Mouse (Mus musculus) limb, embryonic 11.5 days (tissue): Measurements from ENCODE around the gene Fgfr2. TPM values are rescaled to one million over a fixed set of nuclear protein-coding genes. Genes with fewer than 3 reads are reported as not detected.
A peak's percentile ranks its signal among the peaks of the same experiment; 100 is the strongest.

ENCODE experiments used
- ATAC-seq: fragments of 200-750 bp; cut with Nextera tagmentation; 2 replicates; pipeline ENCODE4 v1.8.0; 2017; ENCODE audit warnings: low read depth; ENCODE audit not compliant: insufficient number of reproducible peaks, low FRiP score, low TSS enrichment
- DNase-seq: peaks from one replicate; pipeline ENCODE4 v3.0.0-alpha.2; 2015; ENCODE audit warnings: low spot score
- H3K27ac ChIP-seq: fragments of 300-500 bp; sonication (generic); replicated peaks from 2 replicates; pipeline ENCODE4 v1.5.1; 2014; ENCODE audit warnings: low read depth, mild to moderate bottlenecking, low read length
- H3K27me3 ChIP-seq: fragments of 300-500 bp; sonication (generic); 2 replicates; pipeline ENCODE4 v1.6.1; 2014; ENCODE audit warnings: mild to moderate bottlenecking, low read length, mixed read lengths; ENCODE audit not compliant: control insufficient read depth, insufficient read depth
- H3K36me3 ChIP-seq: fragments of 300-500 bp; sonication (generic); 2 replicates; pipeline ENCODE4 v1.6.1; 2014; ENCODE audit warnings: mild to moderate bottlenecking, low read length, moderate library complexity, mixed read lengths; ENCODE audit not compliant: control insufficient read depth, insufficient read depth
- H3K4me1 ChIP-seq: fragments of 300-500 bp; sonication (generic); 2 replicates; pipeline ENCODE4 v1.6.1; 2014; ENCODE audit warnings: low read length, mixed read lengths; ENCODE audit not compliant: control insufficient read depth, insufficient read depth
- H3K4me2 ChIP-seq: fragments of 300-500 bp; sonication (generic); 2 replicates; pipeline ENCODE4 v1.6.1; 2014; ENCODE audit warnings: low read depth, mild to moderate bottlenecking, moderate library complexity; ENCODE audit not compliant: severe bottlenecking
- H3K4me3 ChIP-seq: fragments of 300-500 bp; sonication (generic); 2 replicates; pipeline ENCODE4 v1.5.1; 2014; ENCODE audit warnings: low read depth, low read length
- H3K9ac ChIP-seq: fragments of 300-500 bp; sonication (generic); 2 replicates; pipeline ENCODE4 v1.6.1; 2014; ENCODE audit warnings: mild to moderate bottlenecking, low read length
- H3K9me3 ChIP-seq: fragments of 300-500 bp; sonication (generic); 2 replicates; pipeline ENCODE4 v1.6.1; 2016; ENCODE audit warnings: low read length; ENCODE audit not compliant: control insufficient read depth
- WGBS: fragments of 180-500 bp; shearing (Covaris S2); extraction: QIAGEN DNeasy Blood & Tissue Kit; methylation state at CpG from one replicate; pipeline ENCODE4 v1.1.7; 2014; 5-methylcytosine and 5-hydroxymethylcytosine counted together
- polyA plus RNA-seq: library from polyadenylated mRNA; unstranded; fragments of >200 nt; fragmentation: Nextera tagmentation; extraction: Ambion mirVana; gene quantifications from 2 replicates; pipeline ENCODE4 v1.2.1, GENCODE M21; 2014

Gene Fgfr2
- polyA plus RNA-seq, 1 experiment from 2014 or later = 60.1 TPM

DNA sequence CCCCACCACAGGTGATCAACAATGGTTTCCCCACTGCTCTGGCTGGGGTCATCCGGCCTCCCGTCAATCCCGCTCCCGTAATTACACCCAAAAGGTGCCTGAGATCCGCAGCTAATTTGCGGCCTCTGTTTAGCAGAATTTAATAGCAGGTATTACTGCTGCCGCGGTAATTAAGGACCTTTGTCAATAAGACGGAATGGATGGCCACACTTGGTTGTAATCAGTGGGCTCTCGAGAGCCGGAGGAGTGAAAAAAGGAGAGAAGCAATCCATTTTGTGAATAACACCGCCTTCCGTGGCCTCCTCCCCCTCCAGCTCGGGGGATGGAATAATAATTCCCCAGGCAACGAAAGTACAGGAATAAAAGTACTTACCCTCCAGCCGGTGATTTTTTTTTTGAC is 1479.1 kb downstream of the Fgfr2 start:
- Histone ChIP-seq H3K4me1 (peaks cover 5% of the 10 kb centered on the region; the same call in 1 of the 2 replicates), H3K36me3 (no peaks in the 10 kb centered on the region)

DNA sequence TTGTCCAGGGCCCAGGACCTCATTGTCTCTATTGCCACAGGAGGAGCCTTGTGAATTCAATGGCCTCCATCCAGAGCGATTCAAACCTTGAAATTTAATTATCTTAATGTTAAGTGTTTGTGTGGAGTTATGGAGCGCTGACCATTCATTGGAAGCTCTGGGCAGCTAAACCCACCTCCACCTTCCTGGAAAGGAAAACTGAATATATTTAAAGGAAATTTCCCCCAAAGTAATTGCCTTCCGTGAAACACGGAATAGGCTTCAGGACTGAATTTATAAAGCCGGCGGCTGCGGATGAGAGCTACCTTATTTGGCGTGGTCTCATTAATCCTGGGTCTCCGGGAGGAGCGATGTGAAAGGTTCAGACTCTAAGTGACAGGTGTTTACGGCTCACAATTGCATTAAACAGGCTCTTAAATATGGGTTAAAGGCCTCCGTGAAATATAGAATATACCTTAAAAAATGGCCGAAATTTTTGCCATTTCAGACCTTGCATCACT is 1479.8 kb downstream of the Fgfr2 start:
- WGBS = 12% methylated on average over 13 of the region's 13 CpGs
- Histone ChIP-seq H3K9ac (no peak overlapping the region), H3K4me3 (no peak overlapping the region), H3K9me3 (no peaks in the 10 kb centered on the region), H3K27ac (no peak overlapping the region), H3K27me3 (peaks cover 39% of the 10 kb centered on the region), H3K36me3 (no peaks in the 10 kb centered on the region), H3K4me1 (peaks cover 5% of the 10 kb centered on the region; the same call in 1 of the 2 replicates), H3K4me2 (peak overlapping the region; percentile 31)
- ATAC-seq (no peak), DNase-seq (no peak)

More for the DNA sequence above, 1479.1 kb downstream of the Fgfr2 start:
- no peak for ATAC-seq
- Histone ChIP-seq H3K9me3 (no peaks in the 10 kb centered on the region), H3K9ac (no peak overlapping the region), H3K4me3 (no peak overlapping the region), H3K27me3 (peaks cover 39% of the 10 kb centered on the region), H3K27ac (no peak overlapping the region), H3K4me2 (peak overlapping the region; percentile 31)
- DNase-seq = peak; percentile 43
- WGBS = under 1% methylated on average over 16 of the region's 16 CpGs

DNA sequence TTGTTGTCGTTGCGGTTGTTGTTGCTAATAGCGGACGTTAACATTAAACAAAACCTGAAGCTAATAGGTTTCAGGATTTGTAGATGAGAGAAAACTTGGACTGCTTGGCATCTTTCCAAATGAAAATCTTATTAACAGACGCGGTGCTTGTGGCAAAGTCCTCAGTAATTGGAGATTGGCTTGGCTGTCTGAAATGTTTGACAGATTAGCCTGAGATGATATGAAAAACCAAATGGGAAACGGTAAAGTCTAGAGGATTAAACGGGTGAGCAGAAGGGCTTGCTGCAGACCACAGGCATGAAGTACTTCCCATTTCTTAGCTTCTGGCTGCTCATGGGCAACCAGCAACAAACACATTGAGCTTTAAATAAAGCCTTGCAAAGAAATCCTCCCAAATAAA is 1493.6 kb downstream of the Fgfr2 start:
- Histone ChIP-seq H3K4me1 (no peaks in the 10 kb centered on the region), H3K27me3 (no peaks in the 10 kb centered on the region), H3K4me2 (no peak overlapping the region), H3K9me3 (no peaks in the 10 kb centered on the region), H3K4me3 (no peak overlapping the region), H3K9ac (no peak overlapping the region), H3K36me3 (no peaks in the 10 kb centered on the region), H3K27ac (no peak overlapping the region)
- WGBS = 80% methylated on average over 8 of the region's 8 CpGs
- DNase-seq (no peak), ATAC-seq (no peak)

DNA sequence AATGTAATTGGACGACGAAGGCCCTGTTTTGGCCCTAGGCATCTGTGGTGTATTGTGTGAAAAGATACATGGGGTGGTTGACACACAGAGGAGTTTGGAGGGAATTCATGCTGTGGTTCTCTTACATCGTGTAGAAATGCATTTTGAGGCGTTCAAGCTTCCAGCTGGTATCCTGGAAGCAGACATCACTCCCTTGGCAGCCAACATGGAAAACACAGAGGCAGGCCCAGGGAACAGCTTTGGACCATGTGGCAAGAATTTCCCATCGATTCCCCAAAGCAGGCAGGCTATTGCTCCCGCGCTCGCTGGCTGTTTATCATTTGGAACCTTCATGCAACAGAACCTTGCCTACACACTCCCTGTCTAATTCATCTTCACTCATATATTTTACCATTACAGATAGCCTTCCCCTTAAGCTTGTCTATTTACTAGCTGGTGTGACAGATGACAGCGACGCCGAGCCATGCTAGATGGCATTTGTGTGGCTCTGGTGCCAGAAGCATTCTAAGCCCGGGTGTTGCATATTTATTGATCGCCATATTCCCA is 1494.2 kb downstream of the Fgfr2 start:
- H3K4me2 ChIP-seq = no peak overlapping the region
- no peaks in the 10 kb centered on the region for H3K4me1 ChIP-seq
- no peaks in the 10 kb centered on the region for H3K9me3 ChIP-seq
- ATAC-seq = no peak
- H3K36me3 ChIP-seq = no peaks in the 10 kb centered on the region
- no peak overlapping the region for H3K4me3 ChIP-seq
- no peak for DNase-seq
- no peak overlapping the region for H3K27ac ChIP-seq
- no peaks in the 10 kb centered on the region for H3K27me3 ChIP-seq
- 88% methylated on average over 13 of the region's 13 CpGs for WGBS
- H3K9ac ChIP-seq = no peak overlapping the region

DNA sequence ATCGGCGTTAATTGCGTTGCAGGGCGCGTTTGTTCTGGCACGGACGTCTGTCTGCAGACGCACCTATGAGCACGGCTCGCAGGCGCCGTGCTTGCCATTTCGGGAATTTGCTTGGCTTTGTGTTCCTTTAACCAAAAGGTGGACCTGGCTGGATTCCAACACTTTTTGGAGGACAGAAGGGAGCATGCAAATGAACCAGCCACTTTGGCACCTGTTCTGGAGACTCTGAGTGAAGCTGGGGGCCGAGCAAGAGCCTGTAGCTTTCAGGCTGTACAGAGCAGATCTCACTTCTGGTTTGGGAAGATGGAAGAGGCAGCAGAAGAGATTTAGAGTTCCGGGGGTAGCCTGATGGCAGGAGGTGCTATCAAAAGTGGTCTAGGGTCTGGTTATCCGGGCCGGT is 1494.8 kb downstream of the Fgfr2 start:
- Histone ChIP-seq H3K4me2 (no peak overlapping the region), H3K27me3 (no peaks in the 10 kb centered on the region), H3K4me3 (no peak overlapping the region), H3K4me1 (no peaks in the 10 kb centered on the region), H3K9ac (no peak overlapping the region), H3K27ac (no peak overlapping the region), H3K9me3 (no peaks in the 10 kb centered on the region), H3K36me3 (no peaks in the 10 kb centered on the region)
- ATAC-seq (no peak), DNase-seq (no peak)
- WGBS = 91% methylated on average over 17 of the region's 17 CpGs

DNA sequence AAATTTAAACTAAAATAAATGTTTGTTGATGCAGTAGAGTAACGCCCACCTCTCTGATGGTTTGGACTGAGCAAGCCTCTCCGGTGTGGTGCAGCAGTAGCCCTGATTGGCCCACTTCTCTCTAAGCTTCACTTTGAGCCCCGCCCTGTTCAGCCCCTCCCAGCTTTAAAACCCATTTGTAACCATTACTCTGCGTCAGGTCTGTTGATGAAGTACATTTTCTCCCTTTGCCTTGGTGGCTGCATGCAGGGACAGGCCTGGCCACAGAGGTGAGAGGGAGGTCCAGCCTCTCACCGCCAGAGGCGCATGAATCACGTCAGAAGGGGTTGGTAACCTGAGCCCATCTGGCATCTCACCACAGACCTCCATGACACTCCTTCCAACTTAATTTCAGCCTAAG is 1513.5 kb downstream of the Fgfr2 start:
- Histone ChIP-seq H3K9me3 (no peaks in the 10 kb centered on the region), H3K27me3 (no peaks in the 10 kb centered on the region), H3K27ac (no peak overlapping the region), H3K36me3 (no peaks in the 10 kb centered on the region), H3K9ac (no peak overlapping the region), H3K4me3 (no peak overlapping the region), H3K4me1 (no peaks in the 10 kb centered on the region), H3K4me2 (no peak overlapping the region)
- WGBS = 17% methylated on average over 7 of the region's 7 CpGs
- peak; percentile 68 for DNase-seq
- ATAC-seq = peak; percentile 67; the same call in 1 of the 2 replicates

DNA sequence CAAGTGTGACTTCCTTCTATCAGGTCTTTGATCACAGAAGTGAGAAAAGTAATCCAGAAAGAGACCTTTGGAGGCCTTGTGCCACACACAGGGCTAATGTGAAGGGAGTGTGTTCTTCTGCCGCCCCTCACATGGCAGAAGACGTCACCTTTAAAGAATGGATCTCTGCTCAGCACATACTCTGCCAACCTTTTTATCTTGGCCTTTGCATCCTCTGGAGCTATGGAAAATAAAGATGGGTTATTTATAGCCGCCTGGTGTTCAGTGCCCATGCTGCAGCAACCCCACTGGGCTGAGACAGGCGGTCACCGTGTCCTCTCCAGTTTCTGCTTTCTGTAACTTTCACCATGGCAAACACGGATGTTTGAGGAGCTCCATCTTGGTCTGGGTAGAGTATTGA is 1515.1 kb downstream of the Fgfr2 start:
- no peak overlapping the region for H3K4me2 ChIP-seq
- H3K9ac ChIP-seq = no peak overlapping the region
- no peaks in the 10 kb centered on the region for H3K4me1 ChIP-seq
- no peak overlapping the region for H3K27ac ChIP-seq
- WGBS = 91% methylated on average over 6 of the region's 6 CpGs
- no peak overlapping the region for H3K4me3 ChIP-seq
- no peaks in the 10 kb centered on the region for H3K27me3 ChIP-seq
- H3K9me3 ChIP-seq = no peaks in the 10 kb centered on the region
- ATAC-seq (no peak), DNase-seq (no peak)
- H3K36me3 ChIP-seq = no peaks in the 10 kb centered on the region

DNA sequence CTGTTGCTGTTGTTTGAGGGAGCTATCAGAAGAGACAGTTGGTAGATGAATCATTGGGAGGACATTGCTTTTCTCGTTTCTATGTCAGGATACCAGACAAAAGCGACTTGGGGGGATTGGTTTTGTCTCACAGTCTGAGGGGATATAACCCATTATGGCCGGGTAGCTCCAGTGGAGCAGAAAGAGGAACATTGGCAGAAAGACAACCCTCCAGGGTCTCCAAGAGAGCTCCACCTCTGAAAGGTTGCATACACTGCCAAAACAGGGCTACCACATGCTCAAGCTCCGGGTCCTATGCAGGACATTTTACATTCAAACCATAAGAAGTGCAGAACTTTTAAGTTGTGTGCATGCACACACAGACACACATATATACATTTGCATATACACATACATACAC is 1517.7 kb downstream of the Fgfr2 start:
- Histone ChIP-seq H3K9me3 (no peaks in the 10 kb centered on the region), H3K27ac (no peak overlapping the region), H3K9ac (no peak overlapping the region), H3K36me3 (no peaks in the 10 kb centered on the region), H3K4me2 (no peak overlapping the region), H3K27me3 (no peaks in the 10 kb centered on the region), H3K4me3 (no peak overlapping the region), H3K4me1 (peaks cover 4% of the 10 kb centered on the region; the same call in 1 of the 2 replicates)
- ATAC-seq = no peak
- 75% methylated on average over 4 of the region's 4 CpGs for WGBS
- DNase-seq = no peak

DNA sequence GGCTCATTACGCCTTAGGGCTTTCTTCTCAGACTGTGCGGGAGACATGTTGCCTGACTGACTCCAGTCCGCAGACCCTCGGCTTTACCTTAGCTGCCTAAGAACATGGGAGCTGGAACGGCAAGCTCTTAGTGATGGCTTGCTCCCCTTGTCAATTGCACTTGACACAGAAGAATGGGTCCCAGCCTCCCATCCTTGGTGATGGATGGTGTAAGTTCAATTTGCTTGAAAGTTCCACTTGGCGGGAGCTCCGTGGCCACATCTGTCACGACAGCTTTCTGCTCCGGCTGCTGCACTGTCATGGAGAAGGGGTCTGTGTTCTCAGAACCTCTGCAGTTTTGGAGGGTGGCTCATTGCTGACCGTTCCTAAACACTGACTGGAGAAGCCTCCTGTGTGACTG is 1518.2 kb downstream of the Fgfr2 start:
- WGBS = 83% methylated on average over 10 of the region's 10 CpGs
- Histone ChIP-seq H3K9me3 (no peaks in the 10 kb centered on the region), H3K36me3 (no peaks in the 10 kb centered on the region), H3K4me2 (no peak overlapping the region), H3K4me1 (peaks cover 4% of the 10 kb centered on the region; the same call in 1 of the 2 replicates), H3K27ac (no peak overlapping the region), H3K27me3 (no peaks in the 10 kb centered on the region), H3K9ac (no peak overlapping the region), H3K4me3 (no peak overlapping the region)
- no peak for ATAC-seq
- DNase-seq = no peak
